ENCODE assay signal across 11 mouse cellular contexts in the genomic region with DNA sequence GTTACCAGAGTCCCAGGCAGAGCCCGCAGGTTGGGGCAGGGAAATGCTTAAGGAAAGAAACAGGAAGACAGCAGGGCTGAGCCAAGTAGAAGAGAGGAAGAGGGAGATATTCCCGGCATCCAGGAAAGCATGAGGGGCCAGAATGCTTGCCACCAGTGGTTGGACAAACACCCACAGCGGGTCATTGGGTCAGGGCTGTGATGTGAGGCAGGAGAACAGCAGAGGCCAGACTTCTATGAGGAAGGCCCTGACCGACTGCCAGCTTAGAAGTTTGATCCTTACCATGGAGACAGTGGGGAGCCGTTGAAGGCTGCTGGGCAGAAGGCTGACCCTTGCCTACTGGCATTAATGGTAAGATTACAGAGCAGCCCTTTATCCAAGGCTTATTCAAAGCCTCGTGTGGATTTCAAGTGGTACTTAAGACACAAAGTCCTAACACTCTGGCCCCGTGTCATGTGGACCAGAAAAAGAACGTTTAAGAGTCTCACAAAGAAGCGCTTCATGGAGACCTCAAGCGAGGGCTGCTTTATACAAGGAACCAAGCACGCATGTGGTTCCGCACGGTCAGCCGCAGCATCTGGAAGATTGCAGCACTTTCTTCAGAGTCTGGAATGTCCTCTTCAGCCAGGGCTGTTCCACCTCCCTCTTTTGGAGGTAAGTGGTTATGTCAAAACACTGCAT. TPM values are rescaled to one million over a fixed set of nuclear protein-coding genes. Genes with fewer than 3 reads are reported as not detected.
DNase-seq lines count a peak whose midpoint lies in the region; ATAC-seq and TF ChIP-seq lines count a peak whose summit lies in the region.
"Had no signal": no experiment of that assay in that cellular context is flagged by ENCODE, and none has a peak within 500 bp of the region (broad histone marks: within the 10 kb centered on the region; RNA-seq: fewer than 3 reads in every experiment).

No protein-coding gene starts in this region.

- H3K27ac ChIP-seq in hindbrain, embryonic 10.5 days, result peak overlapping the region; percentile 64
- no peak overlapping the region for H3K27ac ChIP-seq in hindbrain, embryonic 16.5 days (ENCODE audit: low read depth, low read length)
- H3K27ac ChIP-seq in heart, embryonic 16.5 days (ENCODE audit: low read length), result peak overlapping the region; percentile 65
- H3K27ac ChIP-seq in liver, postnatal 0 days (ENCODE audit: low read depth), result peak overlapping the region; percentile 31; the same call in 1 of the 2 replicates

- H3K9ac ChIP-seq in hindbrain, embryonic 16.5 days (ENCODE audit: low read depth, low read length), result no peak overlapping the region
- H3K9ac ChIP-seq in heart, embryonic 16.5 days (ENCODE audit: low read length), result peak overlapping the region; percentile 1; the same call in 1 of the 2 replicates
- no peak overlapping the region for H3K9ac ChIP-seq in liver, postnatal 0 days (replicated peaks)

- DNase-seq in hindbrain, embryonic 10.5 days (ENCODE audit: low spot score), result peak; percentile 35
- peak; percentile 50 for DNase-seq in brain, embryonic 14.5 days (ENCODE audit: low read depth)
- DNase-seq in liver, postnatal 0 days, result no peak
- no peak for DNase-seq in cerebellum, postnatal 36 days
- no peak for DNase-seq in testis, postnatal 14 days (ENCODE audit: low spot score)
- DNase-seq in MN1 (ENCODE audit: low spot score), result no peak
- DNase-seq: adrenal gland, postnatal 25 days; gastrocnemius, postnatal 36 days; thymus, postnatal 25 days had no signal

- TF ChIP-seq POLR2A in brain, embryonic 14.5 days (IDR thresholded peaks at IDR 0.05; ENCODE audit: borderline replicate concordance, extremely low read depth, insufficient read depth, insufficient read length, poor library complexity, severe bottlenecking), result no peak

- peaks cover 74% of the 10 kb centered on the region for H3K4me1 ChIP-seq in hindbrain, embryonic 10.5 days (replicated peaks)
- peaks cover 22% of the 10 kb centered on the region for H3K4me1 ChIP-seq in hindbrain, embryonic 16.5 days (ENCODE audit: control insufficient read depth, insufficient read depth, low read depth, low read length)
- H3K4me1 ChIP-seq in heart, embryonic 16.5 days (ENCODE audit: control insufficient read depth, insufficient read depth, low read length), result peaks cover 63% of the 10 kb centered on the region
- peaks cover 53% of the 10 kb centered on the region for H3K4me1 ChIP-seq in liver, postnatal 0 days (ENCODE audit: insufficient read depth)

- ATAC-seq in hindbrain, embryonic 16.5 days, result no peak
- ATAC-seq in heart, embryonic 16.5 days (replicated peaks; ENCODE audit: extremely low read depth, insufficient read depth, low FRiP score), result no peak
- ATAC-seq in liver, postnatal 0 days, result no peak

- no peak for TF ChIP-seq CTCF in brain, embryonic 14.5 days (IDR thresholded peaks at IDR 0.05; ENCODE audit: borderline replicate concordance, extremely low read depth, insufficient read depth, insufficient read length)
- no peak for TF ChIP-seq CTCF in liver, postnatal 0 days (IDR thresholded peaks at IDR 0.05; ENCODE audit: low read depth)

- no peaks in the 10 kb centered on the region for H3K9me3 ChIP-seq in hindbrain, embryonic 10.5 days
- no peaks in the 10 kb centered on the region for H3K9me3 ChIP-seq in hindbrain, embryonic 16.5 days (ENCODE audit: control insufficient read depth, low read length)
- no peaks in the 10 kb centered on the region for H3K9me3 ChIP-seq in heart, embryonic 16.5 days (replicated peaks; ENCODE audit: control insufficient read depth, low read length)
- no peaks in the 10 kb centered on the region for H3K9me3 ChIP-seq in liver, postnatal 0 days (ENCODE audit: low read length)

- no peaks in the 10 kb centered on the region for H3K27me3 ChIP-seq in hindbrain, embryonic 10.5 days (ENCODE audit: insufficient read depth, poor library complexity, severe bottlenecking)
- no peaks in the 10 kb centered on the region for H3K27me3 ChIP-seq in hindbrain, embryonic 16.5 days (replicated peaks; ENCODE audit: control insufficient read depth, insufficient read depth, low read length)
- no peaks in the 10 kb centered on the region for H3K27me3 ChIP-seq in heart, embryonic 16.5 days (ENCODE audit: control insufficient read depth, insufficient read depth, low read length)
- H3K27me3 ChIP-seq in liver, postnatal 0 days (ENCODE audit: insufficient read depth, low read length), result no peaks in the 10 kb centered on the region

- H3K4me2 ChIP-seq in hindbrain, embryonic 16.5 days (ENCODE audit: low read length), result no peak overlapping the region
- no peak overlapping the region for H3K4me2 ChIP-seq in heart, embryonic 16.5 days (ENCODE audit: low read depth, low read length)
- H3K4me2 ChIP-seq in liver, postnatal 0 days (ENCODE audit: low read depth, low read length), result no peak overlapping the region

- WGBS in hindbrain, embryonic 10.5 days, result 57% methylated on average over 14 of the region's 14 CpGs
- 58% methylated on average over 14 of the region's 14 CpGs for WGBS in hindbrain, embryonic 16.5 days
- 39% methylated on average over 14 of the region's 14 CpGs for WGBS in heart, embryonic 16.5 days
- WGBS in liver, postnatal 0 days (ENCODE audit: insufficient replicate concordance), result 74% methylated on average over 14 of the region's 14 CpGs

- peaks cover 26% of the 10 kb centered on the region for H3K36me3 ChIP-seq in hindbrain, embryonic 10.5 days
- no peaks in the 10 kb centered on the region for H3K36me3 ChIP-seq in hindbrain, embryonic 16.5 days (ENCODE audit: control insufficient read depth, insufficient read depth, low read length)
- 0 out of 2 replicates have a peak, but pooled peaks cover 2% of the 10 kb centered on the region for H3K36me3 ChIP-seq in heart, embryonic 16.5 days (ENCODE audit: control insufficient read depth, insufficient read depth)
- peaks cover 25% of the 10 kb centered on the region for H3K36me3 ChIP-seq in liver, postnatal 0 days (replicated peaks; ENCODE audit: insufficient read depth, low read length)

- H3K4me3 ChIP-seq in hindbrain, embryonic 10.5 days, result no peak overlapping the region
- no peak overlapping the region for H3K4me3 ChIP-seq in hindbrain, embryonic 16.5 days (ENCODE audit: low read length)
- H3K4me3 ChIP-seq in heart, embryonic 16.5 days (ENCODE audit: low read length), result no peak overlapping the region
- H3K4me3 ChIP-seq in liver, postnatal 0 days (ENCODE audit: low read depth, low read length), result no peak overlapping the region

- TF ChIP-seq EP300 in liver, postnatal 0 days (IDR thresholded peaks at IDR 0.05; ENCODE audit: low read depth), result no peak

RNA-seq across cellular contexts. Expression of a gene that starts 4.0 kb away (rescaled TPM):
- polyA plus RNA-seq in hindbrain, embryonic 10.5 days (2016; fragmentation: Nextera tagmentation; extraction: Ambion mirVana), result 6.5 and 8.2 TPM in 2 replicates
- polyA plus RNA-seq in hindbrain, embryonic 16.5 days (2015; fragmentation: Nextera tagmentation; extraction: Ambion mirVana), result 3.1 and 4.3 TPM in 2 replicates
- 6.8 and 7.9 TPM in 2 replicates for polyA plus RNA-seq in brain, embryonic 14.5 days (2012; rRNA removed)
- polyA plus RNA-seq in heart, embryonic 16.5 days (2015; fragmentation: Nextera tagmentation; extraction: Ambion mirVana), result 7.1 and 7.5 TPM in 2 replicates
- 2.6 and 2.8 TPM in 2 replicates for polyA plus RNA-seq in liver, postnatal 0 days (2015; fragmentation: Nextera tagmentation; extraction: Ambion mirVana)

Comparison
In these comparisons a context has a peak if more than half of its experiments do, and no peak if none do; other contexts are left out.
1. DNase-seq: peak in hindbrain, embryonic 10.5 days (single experiment) and brain, embryonic 14.5 days (single experiment); none in liver, postnatal 0 days (single experiment), cerebellum, postnatal 36 days (0 of 2), testis, postnatal 14 days (single experiment) and MN1 (single experiment).